Comparison of ENCODE assay signal across 18 mouse cellular contexts in genomic region chr14:58914937-58915336, GRCm38 (mm10).
A peak's percentile ranks its signal among the peaks of the same experiment; 100 is the strongest.
DNase-seq lines count a peak whose midpoint lies in the region; ATAC-seq and TF ChIP-seq lines count a peak whose summit lies in the region.
"Had no signal": no experiment of that assay in that cellular context is flagged by ENCODE, and none has a peak within 500 bp of the region (broad histone marks: within the 10 kb centered on the region; RNA-seq: fewer than 3 reads in every experiment).

No protein-coding gene starts in this region.

- H3K4me1 ChIP-seq in liver, adult 2 months (ENCODE audit: control insufficient read depth, insufficient read depth, low read length) = no peaks in the 10 kb centered on the region
- no peaks in the 10 kb centered on the region for H3K4me1 ChIP-seq in liver, embryonic 11.5 days (replicated peaks; ENCODE audit: control insufficient read depth, insufficient read depth, low read length)
- H3K4me1 ChIP-seq in E14TG2a.4 (replicated peaks; ENCODE audit: low read depth, low read length) = no peaks in the 10 kb centered on the region
- H3K4me1 ChIP-seq: forebrain, embryonic 12.5 days; kidney, embryonic 15.5 days; liver, embryonic 15.5 days; midbrain, embryonic 10.5 days; neural tube, embryonic 13.5 days; stomach, embryonic 15.5 days had no signal

- 91% methylated on average over 3 of the region's 3 CpGs for WGBS in liver, adult 2 months
- WGBS in liver, embryonic 11.5 days = 81% methylated on average over 3 of the region's 3 CpGs

- no peaks in the 10 kb centered on the region for H3K27me3 ChIP-seq in liver, adult 2 months (ENCODE audit: control insufficient read depth, insufficient read depth, low read length)
- H3K27me3 ChIP-seq in liver, embryonic 11.5 days (replicated peaks; ENCODE audit: control insufficient read depth, insufficient read depth, low read length) = no peaks in the 10 kb centered on the region
- H3K27me3 ChIP-seq in E14TG2a.4 (ENCODE audit: insufficient read depth, low read length) = no peaks in the 10 kb centered on the region
- H3K27me3 ChIP-seq: forebrain, embryonic 12.5 days; kidney, embryonic 15.5 days; limb, embryonic 12.5 days; liver, embryonic 15.5 days; neural tube, embryonic 13.5 days; stomach, embryonic 15.5 days had no signal

- H3K4me2 ChIP-seq in liver, embryonic 11.5 days = no peak overlapping the region
- H3K4me2 ChIP-seq: forebrain, embryonic 12.5 days; kidney, embryonic 15.5 days; limb, embryonic 12.5 days; liver, embryonic 15.5 days; neural tube, embryonic 13.5 days; stomach, embryonic 15.5 days had no signal

- no peak for ATAC-seq in liver, embryonic 11.5 days (replicated peaks; ENCODE audit: low FRiP score)
- no peak for ATAC-seq in megakaryocyte, adult 5-6 weeks (ENCODE audit: poor library complexity, severe bottlenecking)
- ATAC-seq: inflammation-experienced regulatory T-cells, adult 6 months had no signal

- no peak overlapping the region for H3K9ac ChIP-seq in liver, adult 2 months (ENCODE audit: low read depth, low read length)
- H3K9ac ChIP-seq in liver, embryonic 11.5 days (ENCODE audit: low read depth, low read length) = no peak overlapping the region
- H3K9ac ChIP-seq: forebrain, embryonic 12.5 days; kidney, embryonic 15.5 days; limb, embryonic 12.5 days; liver, embryonic 15.5 days; neural tube, embryonic 13.5 days; stomach, embryonic 15.5 days had no signal

- no peaks in the 10 kb centered on the region for H3K36me3 ChIP-seq in liver, adult 2 months (ENCODE audit: control insufficient read depth, insufficient read depth, low read length)
- H3K36me3 ChIP-seq in liver, embryonic 11.5 days (ENCODE audit: control insufficient read depth, insufficient read depth, low read length) = no peaks in the 10 kb centered on the region
- no peaks in the 10 kb centered on the region for H3K36me3 ChIP-seq in E14TG2a.4 (ENCODE audit: insufficient read depth, low read length)
- H3K36me3 ChIP-seq: forebrain, embryonic 12.5 days; kidney, embryonic 15.5 days; limb, embryonic 12.5 days; liver, embryonic 15.5 days; midbrain, embryonic 10.5 days; neural tube, embryonic 13.5 days; stomach, embryonic 15.5 days had no signal

- no peaks in the 10 kb centered on the region for H3K79me2 ChIP-seq in liver, adult 2 months (ENCODE audit: control insufficient read depth, insufficient read depth, low read length)

- DNase-seq in gastrocnemius, adult 2 months = no peak
- no peak for DNase-seq in gastrocnemius, postnatal 4 days (ENCODE audit: low spot score in 2 of 2)
- DNase-seq in liver, adult 2 months (ENCODE audit: extremely low read depth, low read depth, low spot score) = no peak
- DNase-seq in liver, embryonic 11.5 days (ENCODE audit: low spot score) = no peak
- DNase-seq in thymus, postnatal 10 days (ENCODE audit: low spot score in 2 of 2) = peak; percentile 28 to 33
- DNase-seq: adrenal gland, adult 2 months; lung, postnatal 36 days; right cerebral cortex, postnatal 14 days had no signal

- peak; percentile 6; the same call in 1 of the 2 replicates for TF ChIP-seq CTCF in gastrocnemius, adult 2 months (IDR thresholded peaks at IDR 0.05)
- peak; percentile 24; the same call in 1 of the 2 replicates for TF ChIP-seq CTCF in liver, adult 2 months (IDR thresholded peaks at IDR 0.05; ENCODE audit: low read depth, low read length)
- peak; percentile 21 for TF ChIP-seq CTCF in E14TG2a.4 (conservative IDR thresholded peaks at IDR 0.05; ENCODE audit: low read length)

- no peak for TF ChIP-seq POLR2A in liver, adult 2 months (IDR thresholded peaks at IDR 0.05; ENCODE audit: extremely low read depth, insufficient read depth, low read length)

- no peak overlapping the region for H3K4me3 ChIP-seq in gastrocnemius, adult 2 months
- no peak overlapping the region for H3K4me3 ChIP-seq in liver, adult 2 months (ENCODE audit: insufficient read depth, low read depth, low read length)
- no peak overlapping the region for H3K4me3 ChIP-seq in liver, embryonic 11.5 days (ENCODE audit: low read depth, low read length)
- H3K4me3 ChIP-seq in E14TG2a.4 (replicated peaks; ENCODE audit: low read length) = no peak overlapping the region
- H3K4me3 ChIP-seq: forebrain, embryonic 12.5 days; kidney, embryonic 15.5 days; limb, embryonic 12.5 days; liver, embryonic 15.5 days; midbrain, embryonic 10.5 days; neural tube, embryonic 13.5 days; stomach, embryonic 15.5 days had no signal

- no peak overlapping the region for H3K27ac ChIP-seq in gastrocnemius, adult 2 months
- H3K27ac ChIP-seq in liver, adult 2 months (replicated peaks; ENCODE audit: insufficient read depth, low read depth, low read length) = no peak overlapping the region
- no peak overlapping the region for H3K27ac ChIP-seq in liver, embryonic 11.5 days (ENCODE audit: low read depth, low read length)
- H3K27ac ChIP-seq: forebrain, embryonic 12.5 days; kidney, embryonic 15.5 days; limb, embryonic 12.5 days; liver, embryonic 15.5 days; midbrain, embryonic 10.5 days; neural tube, embryonic 13.5 days; stomach, embryonic 15.5 days had no signal

- intact Hi-C loops in gastrocnemius, adult 2 months (cut with DNase I) = no loop called here

- H3K9me3 ChIP-seq in liver, embryonic 11.5 days (ENCODE audit: control insufficient read depth, low read length) = no peaks in the 10 kb centered on the region
- H3K9me3 ChIP-seq in E14TG2a.4 (ENCODE audit: low read length) = 0 out of 2 replicates have a peak, but pooled peaks cover under 1% of the 10 kb centered on the region
- H3K9me3 ChIP-seq: forebrain, embryonic 12.5 days; kidney, embryonic 15.5 days; limb, embryonic 12.5 days; liver, embryonic 15.5 days; midbrain, embryonic 10.5 days; stomach, embryonic 15.5 days had no signal

Comparison
In these comparisons a context has a peak if more than half of its experiments do, and no peak if none do; other contexts are left out.
1. DNase-seq: peak in thymus, postnatal 10 days (2 of 2); none in gastrocnemius, adult 2 months (single experiment), gastrocnemius, postnatal 4 days (0 of 2), liver, adult 2 months (single experiment) and liver, embryonic 11.5 days (single experiment).
2. Peak in every context shown above with its lines, with median percentiles within 50 percentile points of each other: CTCF ChIP-seq.